Mouse (Mus musculus) neutrophil, adult 83 days (primary cell): ENCODE data around the gene Pla2g4a. TPM values are rescaled to one million over a fixed set of nuclear protein-coding genes. Genes with fewer than 3 reads are reported as not detected.

ENCODE experiments used
- total RNA-seq, 2 experiments: library from RNA; stranded (reverse); gene quantifications; one replicate each; pipeline ENCODE4 v1.2.4; 2023

The Pla2g4a gene
- 10 to 100 TPM; 23.1 to 26.5 TPM for total RNA-seq

GRCm38 (mm10) chr1:149960734-149961424 is at the start of gene Pla2g4a:
Gene Pla2g4a, minus strand, starts transcription at chr1:149961290.

Other genes starting within 250 kb of the Pla2g4a start
- 10 to 100 TPM; 31.2 to 33.5 TPM for gene Ptgs2, start 138.7 kb upstream of the Pla2g4a start, total RNA-seq